Mouse (Mus musculus): ENCODE data around the gene Acer1. TPM values are rescaled to one million over a fixed set of nuclear protein-coding genes. Genes with fewer than 3 reads are reported as not detected.
"Not testable (repeated sequence)": the region's sequence is repeated elsewhere in the genome, so short reads cannot be mapped to it uniquely, and the experiment has no call there.

The Acer1 gene
- polyA plus RNA-seq, 1 experiment from 2014 or later, result 0.65 TPM

DNA sequence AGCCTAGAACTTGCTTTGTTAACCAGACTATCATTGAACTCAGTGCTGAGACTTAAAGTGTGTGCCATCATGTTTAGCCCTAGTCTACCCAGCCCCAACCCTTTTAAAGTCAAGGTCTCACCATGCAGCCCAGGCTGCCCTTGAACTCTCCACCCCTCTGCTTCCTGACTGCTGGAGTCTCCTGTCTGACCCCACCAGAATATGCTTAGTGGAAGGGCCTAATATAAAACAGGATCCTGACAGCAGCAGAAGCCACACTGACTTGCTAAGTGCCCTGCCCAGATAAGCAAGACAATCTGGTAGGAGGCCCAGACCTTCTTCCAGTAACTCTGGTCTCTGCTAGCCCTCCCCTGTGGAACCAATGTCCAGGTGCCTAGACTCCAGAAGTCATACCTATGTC lies 52.8 kb downstream of the Acer1 start:
- Histone ChIP-seq H3K4me1 (replicated peaks; ENCODE audit: control insufficient read depth, insufficient read depth, low read length) (no peaks in the 10 kb centered on the region), H3K27ac (ENCODE audit: low read depth, low read length) (no peak overlapping the region), H3K36me3 (ENCODE audit: control insufficient read depth, insufficient read depth) (peaks cover 10% of the 10 kb centered on the region), H3K4me3 (ENCODE audit: low read depth, low read length) (no peak overlapping the region), H3K9me3 (ENCODE audit: control insufficient read depth) (no peaks in the 10 kb centered on the region), H3K4me2 (replicated peaks; ENCODE audit: low read depth) (no peak overlapping the region), H3K9ac (ENCODE audit: low read depth, low read length) (no peak overlapping the region), H3K27me3 (replicated peaks; ENCODE audit: control insufficient read depth, insufficient read depth, low read length) (no peaks in the 10 kb centered on the region)
- TF ChIP-seq CTCF (IDR thresholded peaks at IDR 0.05; ENCODE audit: low read depth), result no peak
- no peak for ATAC-seq

- Histone ChIP-seq H3K4me3 (ENCODE audit: low read depth, low read length) (no peak overlapping the region), H3K27me3 (replicated peaks; ENCODE audit: control insufficient read depth, insufficient read depth, low read length) (no peaks in the 10 kb centered on the region), H3K27ac (ENCODE audit: low read depth, low read length) (no peak overlapping the region), H3K9ac (ENCODE audit: low read depth, low read length) (no peak overlapping the region), H3K9me3 (ENCODE audit: control insufficient read depth) (no peaks in the 10 kb centered on the region), H3K4me2 (replicated peaks; ENCODE audit: low read depth) (no peak overlapping the region), H3K4me1 (replicated peaks; ENCODE audit: control insufficient read depth, insufficient read depth, low read length) (no peaks in the 10 kb centered on the region), H3K36me3 (ENCODE audit: control insufficient read depth, insufficient read depth) (peaks cover 33% of the 10 kb centered on the region)
- WGBS, result 84% methylated on average over 2 of the region's 2 CpGs
- no peak for TF ChIP-seq CTCF (IDR thresholded peaks at IDR 0.05; ENCODE audit: low read depth)
- no peak for ATAC-seq
These were observed 55.9 kb downstream of the Acer1 start for GRCm38 (mm10) chr17:56925998-56926397.

DNA sequence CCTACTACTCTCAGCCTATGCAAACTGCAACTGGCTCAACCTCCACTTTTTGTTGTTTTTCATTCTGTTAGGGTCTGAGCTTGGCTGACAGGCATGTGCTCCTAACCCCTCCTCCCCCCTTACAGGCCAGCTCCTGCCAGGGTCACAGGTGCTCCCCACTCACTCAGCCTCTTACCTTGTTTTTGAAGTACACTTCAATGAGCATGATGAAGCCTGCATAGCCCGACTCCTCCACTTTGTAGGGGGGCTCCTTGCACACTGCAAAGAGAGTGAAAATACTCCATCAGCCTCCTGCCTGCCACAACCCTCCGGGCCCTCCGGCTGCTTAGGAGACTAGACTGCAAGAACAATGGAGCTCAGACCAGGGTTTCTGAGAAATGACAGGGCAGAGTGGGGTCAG lies 62.2 kb downstream of the Acer1 start:
- Histone ChIP-seq H3K27ac (ENCODE audit: low read depth, low read length) (no peak overlapping the region), H3K36me3 (ENCODE audit: control insufficient read depth, insufficient read depth) (peaks cover 70% of the 10 kb centered on the region), H3K27me3 (replicated peaks; ENCODE audit: control insufficient read depth, insufficient read depth, low read length) (no peaks in the 10 kb centered on the region), H3K4me3 (ENCODE audit: low read depth, low read length) (no peak overlapping the region), H3K9me3 (ENCODE audit: control insufficient read depth) (no peaks in the 10 kb centered on the region), H3K9ac (ENCODE audit: low read depth, low read length) (no peak overlapping the region), H3K4me1 (replicated peaks; ENCODE audit: control insufficient read depth, insufficient read depth, low read length) (no peaks in the 10 kb centered on the region), H3K4me2 (replicated peaks; ENCODE audit: low read depth) (no peak overlapping the region)
- no peak for ATAC-seq
- no peak for TF ChIP-seq CTCF (IDR thresholded peaks at IDR 0.05; ENCODE audit: low read depth)
- 88% methylated on average over 3 of the region's 3 CpGs for WGBS

DNA sequence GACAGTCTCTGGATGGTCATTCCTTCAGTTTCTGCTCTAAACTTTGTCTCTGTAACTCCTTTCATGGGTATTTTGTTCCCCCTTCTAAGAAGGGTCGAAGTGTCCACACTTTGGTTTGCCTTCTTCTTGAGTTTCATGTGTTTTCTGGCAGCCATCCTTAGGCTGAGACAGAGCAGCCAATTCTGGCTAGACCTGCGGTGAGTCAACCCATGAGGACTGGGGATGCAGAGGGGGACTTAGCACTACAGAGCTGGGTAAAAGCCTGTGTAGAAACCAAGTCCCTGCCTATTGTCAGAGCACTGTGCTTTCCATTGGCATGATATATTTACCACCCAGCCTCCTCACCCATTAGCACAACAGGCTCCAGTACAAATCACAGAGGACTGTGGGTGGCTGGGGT lies 64.8 kb downstream of the Acer1 start:
- Histone ChIP-seq H3K27ac (ENCODE audit: low read depth, low read length) (no peak overlapping the region), H3K4me3 (ENCODE audit: low read depth, low read length) (no peak overlapping the region), H3K27me3 (replicated peaks; ENCODE audit: control insufficient read depth, insufficient read depth, low read length) (no peaks in the 10 kb centered on the region), H3K4me2 (replicated peaks; ENCODE audit: low read depth) (no peak overlapping the region), H3K36me3 (ENCODE audit: control insufficient read depth, insufficient read depth) (peaks cover 72% of the 10 kb centered on the region), H3K9ac (ENCODE audit: low read depth, low read length) (no peak overlapping the region), H3K4me1 (replicated peaks; ENCODE audit: control insufficient read depth, insufficient read depth, low read length) (no peaks in the 10 kb centered on the region), H3K9me3 (ENCODE audit: control insufficient read depth) (no peaks in the 10 kb centered on the region)
- WGBS, result 93% methylated on average over 2 of the region's 2 CpGs
- no peak for TF ChIP-seq CTCF (IDR thresholded peaks at IDR 0.05; ENCODE audit: low read depth)
- ATAC-seq, result no peak

DNA sequence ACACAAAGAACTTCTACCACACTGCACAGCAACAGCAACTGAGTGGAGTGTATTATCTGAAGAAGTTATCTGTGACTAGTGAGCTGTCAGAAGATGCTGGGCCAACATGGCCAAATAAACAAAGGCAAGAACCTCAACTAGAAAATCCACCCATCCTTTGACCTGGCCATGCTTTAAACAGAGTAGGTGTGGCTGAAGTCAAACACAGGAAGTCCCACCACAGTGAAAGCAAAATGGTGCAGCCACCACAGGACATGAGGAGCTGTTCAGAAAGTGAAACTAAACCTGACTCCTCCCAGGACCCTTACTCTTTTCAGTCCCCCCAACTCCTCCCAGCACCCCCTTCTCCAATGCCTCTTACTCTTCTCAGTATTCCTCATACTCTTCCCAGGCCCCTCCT lies 68.5 kb downstream of the Acer1 start:
- H3K9me3 ChIP-seq (ENCODE audit: control insufficient read depth), result no peaks in the 10 kb centered on the region
- H3K27me3 ChIP-seq (replicated peaks; ENCODE audit: control insufficient read depth, insufficient read depth, low read length), result no peaks in the 10 kb centered on the region
- no peak overlapping the region for H3K9ac ChIP-seq (ENCODE audit: low read depth, low read length)
- no peak overlapping the region for H3K27ac ChIP-seq (ENCODE audit: low read depth, low read length)
- H3K4me2 ChIP-seq (replicated peaks; ENCODE audit: low read depth), result no peak overlapping the region
- H3K4me1 ChIP-seq (replicated peaks; ENCODE audit: control insufficient read depth, insufficient read depth, low read length), result no peaks in the 10 kb centered on the region
- no peak for TF ChIP-seq CTCF (IDR thresholded peaks at IDR 0.05; ENCODE audit: low read depth)
- peaks cover 52% of the 10 kb centered on the region for H3K36me3 ChIP-seq (ENCODE audit: control insufficient read depth, insufficient read depth)
- ATAC-seq, result no peak
- no peak overlapping the region for H3K4me3 ChIP-seq (ENCODE audit: low read depth, low read length)

DNA sequence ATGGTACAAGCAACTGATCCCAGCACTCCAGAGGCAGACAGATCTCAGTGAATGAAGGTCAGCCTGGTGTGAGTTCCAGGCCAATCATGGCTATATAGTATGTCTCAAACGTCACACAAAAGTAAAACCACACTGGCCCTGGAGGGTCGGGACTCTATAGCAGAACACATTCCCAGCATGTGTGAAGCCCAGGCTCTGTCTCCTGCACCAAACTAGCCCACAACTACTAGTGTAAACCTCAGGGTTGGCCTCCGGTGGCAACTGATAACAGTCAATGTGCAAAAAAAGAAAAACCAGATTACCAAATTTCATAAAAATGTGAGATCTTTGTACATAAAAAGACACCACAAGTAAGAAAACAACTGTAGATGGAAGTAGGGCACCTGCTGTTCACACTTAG lies 68.9 kb downstream of the Acer1 start:
- no peak for TF ChIP-seq CTCF (IDR thresholded peaks at IDR 0.05; ENCODE audit: low read depth)
- WGBS, result 93% methylated on average over 3 of the region's 3 CpGs
- peaks cover 49% of the 10 kb centered on the region for H3K36me3 ChIP-seq (ENCODE audit: control insufficient read depth, insufficient read depth)

GRCm38 (mm10) chr17:56909764-56910163 lies 72.2 kb downstream of the Acer1 start:
- H3K4me2 ChIP-seq (replicated peaks; ENCODE audit: low read depth); H3K9me3 ChIP-seq (ENCODE audit: control insufficient read depth); ATAC-seq; H3K4me1 ChIP-seq (replicated peaks; ENCODE audit: control insufficient read depth, insufficient read depth, low read length); H3K4me3 ChIP-seq (ENCODE audit: low read depth, low read length); H3K27me3 ChIP-seq (replicated peaks; ENCODE audit: control insufficient read depth, insufficient read depth, low read length); H3K9ac ChIP-seq (ENCODE audit: low read depth, low read length); H3K27ac ChIP-seq (ENCODE audit: low read depth, low read length): not testable (repeated sequence)
- peaks cover 40% of the 10 kb centered on the region for H3K36me3 ChIP-seq (ENCODE audit: control insufficient read depth, insufficient read depth)
- TF ChIP-seq CTCF (IDR thresholded peaks at IDR 0.05; ENCODE audit: low read depth), result peak; percentile 26
- 78% methylated on average over 2 of the region's 2 CpGs for WGBS

More for the DNA sequence above, 68.9 kb downstream of the Acer1 start:
- Histone ChIP-seq H3K9me3 (ENCODE audit: control insufficient read depth) (no peaks in the 10 kb centered on the region), H3K27ac (ENCODE audit: low read depth, low read length) (no peak overlapping the region), H3K9ac (ENCODE audit: low read depth, low read length) (no peak overlapping the region), H3K4me3 (ENCODE audit: low read depth, low read length) (no peak overlapping the region), H3K27me3 (replicated peaks; ENCODE audit: control insufficient read depth, insufficient read depth, low read length) (no peaks in the 10 kb centered on the region), H3K4me1 (replicated peaks; ENCODE audit: control insufficient read depth, insufficient read depth, low read length) (no peaks in the 10 kb centered on the region), H3K4me2 (replicated peaks; ENCODE audit: low read depth) (no peak overlapping the region)
- ATAC-seq, result no peak

Data from intestine, postnatal 0 days (tissue).